Mouse (Mus musculus) kidney, postnatal 0 days (tissue): ENCODE measurements around the gene Tm7sf3. TPM values are rescaled to one million over a fixed set of nuclear protein-coding genes. Genes with fewer than 3 reads are reported as not detected.

Experiments
- ATAC-seq: fragments of 200-750 bp; cut with Nextera tagmentation; replicated peaks from 2 replicates; pipeline ENCODE4 v1.8.0; 2017; ENCODE audit warnings: low read depth, moderate number of reproducible peaks, moderate TSS enrichment, moderate library complexity; ENCODE audit not compliant: low FRiP score
- DNase-seq: peaks from one replicate; pipeline ENCODE4 v3.0.0-alpha.2; 2016; ENCODE audit warnings: low spot score
- H3K27ac ChIP-seq: fragments of 300-500 bp; sonication (generic); 2 replicates; pipeline ENCODE4 v1.5.1; 2014; ENCODE audit warnings: mild to moderate bottlenecking
- H3K27me3 ChIP-seq: fragments of 300-500 bp; sonication (generic); 2 replicates; pipeline ENCODE4 v1.6.1; 2014; ENCODE audit warnings: low read length, mixed read lengths; ENCODE audit not compliant: insufficient read depth
- H3K36me3 ChIP-seq: fragments of 300-500 bp; sonication (generic); 2 replicates; pipeline ENCODE4 v1.6.1; 2014; ENCODE audit warnings: low read length, mixed read lengths; ENCODE audit not compliant: insufficient read depth
- H3K4me1 ChIP-seq: fragments of 300-500 bp; sonication (generic); replicated peaks from 2 replicates; pipeline ENCODE4 v1.6.1; 2014; ENCODE audit warnings: antibody characterized with exemption, low read length, mixed read lengths; ENCODE audit not compliant: insufficient read depth
- H3K4me2 ChIP-seq: fragments of 300-500 bp; sonication (generic); 2 replicates; pipeline ENCODE4 v1.6.1; 2014; ENCODE audit warnings: mild to moderate bottlenecking, low read length, moderate library complexity, mixed read lengths
- H3K4me3 ChIP-seq: fragments of 300-500 bp; sonication (generic); replicated peaks from 2 replicates; pipeline ENCODE4 v1.5.1; 2014; ENCODE audit warnings: low read depth, low read length
- H3K9ac ChIP-seq: fragments of 300-500 bp; sonication (generic); 2 replicates; pipeline ENCODE4 v1.6.1; 2014; ENCODE audit warnings: low read depth, low read length
- H3K9me3 ChIP-seq: fragments of 300-500 bp; sonication (generic); replicated peaks from 2 replicates; pipeline ENCODE4 v1.6.1; 2016; ENCODE audit warnings: low read length, inconsistent platforms, mixed read lengths
- CTCF ChIP-seq: IDR thresholded peaks from 2 replicates; pipeline ENCODE4 v1.5.1; 2016; ENCODE audit warnings: antibody characterized with exemption, low read depth, mild to moderate bottlenecking, moderate library complexity
- WGBS: fragments of 180-500 bp; shearing (Covaris S2); extraction: QIAGEN DNeasy Blood & Tissue Kit; methylation state at CpG from one replicate; pipeline ENCODE4 v1.1.7; 2014; 5-methylcytosine and 5-hydroxymethylcytosine counted together
- polyA plus RNA-seq: library from polyadenylated mRNA; unstranded; fragments of >200 nt; fragmentation: Nextera tagmentation; extraction: Ambion mirVana; gene quantifications from 2 replicates; pipeline ENCODE4 v1.2.1, GENCODE M21; 2015

Gene Tm7sf3
- polyA plus RNA-seq, 1 experiment from 2014 or later, result 37.8 TPM

DNA sequence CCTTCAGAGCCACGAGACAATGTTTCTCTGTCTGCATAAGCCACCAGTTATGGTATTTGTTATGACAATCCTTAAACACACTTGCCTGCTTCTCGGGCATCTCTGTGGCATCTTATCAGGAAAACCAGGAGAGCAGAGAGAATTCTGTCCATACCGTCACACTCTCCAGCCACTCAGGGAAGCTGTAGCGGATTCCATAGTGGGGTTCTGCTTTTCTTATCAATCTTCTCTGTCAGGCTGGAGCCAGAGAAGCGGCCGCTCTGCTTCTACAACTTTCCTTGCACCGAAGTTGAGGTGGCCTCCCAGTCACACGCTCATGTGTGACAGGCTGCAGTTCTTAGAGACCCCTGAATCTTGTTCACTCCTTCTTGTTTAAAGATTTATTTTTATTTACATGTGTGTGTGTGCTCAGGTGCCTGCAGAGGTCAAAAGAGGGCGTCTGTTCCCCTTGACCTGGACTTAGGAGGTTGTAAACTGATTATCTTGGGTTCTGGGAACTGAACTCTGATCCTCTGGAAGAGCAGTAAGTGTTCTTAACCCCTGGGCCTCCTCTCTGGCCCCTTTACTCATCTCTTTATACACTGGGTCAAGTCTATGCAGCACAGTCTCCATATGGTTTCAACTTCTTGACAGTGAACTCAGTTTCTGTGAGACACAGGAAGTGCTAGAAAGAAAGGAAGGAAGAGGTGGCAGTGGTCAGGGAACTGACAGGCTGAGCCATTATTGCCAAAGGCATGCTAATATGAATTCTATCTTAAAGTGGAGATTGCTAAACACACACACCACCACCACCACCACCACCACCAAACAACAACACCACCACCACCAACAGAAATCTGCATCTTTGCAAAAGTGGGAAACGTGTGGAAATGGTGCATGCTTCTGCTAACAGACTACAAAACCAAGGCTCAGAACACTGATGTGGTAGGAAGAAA is 35.8 kb upstream of the Tm7sf3 start:
- no peak for ATAC-seq
- DNase-seq, result no peak
- Histone ChIP-seq H3K4me1 (no peaks in the 10 kb centered on the region), H3K27me3 (no peaks in the 10 kb centered on the region), H3K9me3 (no peaks in the 10 kb centered on the region), H3K4me3 (no peak overlapping the region), H3K36me3 (no peaks in the 10 kb centered on the region), H3K9ac (no peak overlapping the region), H3K4me2 (no peak overlapping the region), H3K27ac (no peak overlapping the region)
- no peak for TF ChIP-seq CTCF
- WGBS, result 75% methylated on average over 10 of the region's 10 CpGs

DNA sequence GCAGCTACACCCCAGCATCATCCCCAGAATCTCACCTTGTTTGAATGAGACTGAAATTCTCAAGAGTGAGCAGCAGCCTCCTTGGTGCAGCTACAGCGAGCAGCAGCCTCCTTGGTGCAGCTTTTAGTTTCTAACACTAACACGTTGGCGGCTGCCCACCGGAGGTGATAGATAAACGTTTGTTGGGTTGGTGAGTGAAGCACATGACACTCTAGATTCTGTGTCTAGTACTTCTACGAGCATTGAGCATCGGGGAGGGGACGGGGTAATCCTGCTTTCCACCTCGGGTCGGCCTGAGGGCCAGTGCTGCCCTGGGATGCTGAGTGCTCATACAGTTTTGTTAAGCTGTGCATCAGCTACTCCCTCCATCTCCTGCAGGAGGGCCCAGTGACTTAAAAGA is 34.3 kb upstream of the Tm7sf3 start:
- TF ChIP-seq CTCF, result no peak
- no peak overlapping the region for H3K4me3 ChIP-seq
- H3K4me1 ChIP-seq, result no peaks in the 10 kb centered on the region
- 70% methylated on average over 10 of the region's 10 CpGs for WGBS
- H3K4me2 ChIP-seq, result no peak overlapping the region
- no peak for ATAC-seq
- no peaks in the 10 kb centered on the region for H3K36me3 ChIP-seq
- H3K27ac ChIP-seq, result no peak overlapping the region
- H3K9me3 ChIP-seq, result no peaks in the 10 kb centered on the region
- no peaks in the 10 kb centered on the region for H3K27me3 ChIP-seq
- H3K9ac ChIP-seq, result no peak overlapping the region
- DNase-seq, result no peak

DNA sequence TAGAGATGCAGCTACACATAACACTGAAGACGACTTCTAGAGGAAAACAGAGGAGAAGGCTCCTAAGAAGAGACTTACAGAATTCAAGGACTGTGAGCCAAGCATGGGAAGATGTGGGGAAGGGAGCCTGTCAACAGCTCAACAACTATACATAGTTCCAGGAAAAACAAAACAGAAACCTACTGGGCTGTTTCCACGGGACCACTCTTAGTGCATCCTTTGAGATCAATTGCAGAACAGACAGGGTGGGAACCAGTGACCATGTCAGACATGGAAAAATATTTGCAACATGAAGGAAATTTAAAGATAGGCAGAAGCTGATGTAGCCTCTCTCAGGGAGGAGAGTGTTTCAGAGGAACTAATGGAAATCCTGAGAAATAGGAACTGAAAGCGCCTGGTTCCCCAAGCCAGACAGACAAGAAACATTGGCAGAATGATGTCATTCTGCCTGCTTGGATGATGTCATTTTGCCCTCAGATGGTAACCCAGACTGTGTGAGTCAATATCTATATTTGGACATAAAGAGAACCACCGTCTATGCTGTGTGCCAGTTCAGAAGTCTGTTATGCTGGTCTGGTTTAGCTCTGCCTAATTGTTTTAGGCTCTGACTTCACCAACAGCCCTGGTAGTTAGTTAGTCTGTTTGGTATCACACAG is 32.4 kb upstream of the Tm7sf3 start:
- ATAC-seq (no peak), DNase-seq (no peak)
- H3K9ac ChIP-seq, result no peak overlapping the region
- TF ChIP-seq CTCF, result no peak
- WGBS, result 64% methylated on average over 4 of the region's 4 CpGs
- H3K27me3 ChIP-seq, result no peaks in the 10 kb centered on the region
- no peak overlapping the region for H3K27ac ChIP-seq
- no peak overlapping the region for H3K4me3 ChIP-seq
- no peak overlapping the region for H3K4me2 ChIP-seq
- H3K9me3 ChIP-seq, result no peaks in the 10 kb centered on the region
- no peaks in the 10 kb centered on the region for H3K4me1 ChIP-seq
- no peaks in the 10 kb centered on the region for H3K36me3 ChIP-seq

DNA sequence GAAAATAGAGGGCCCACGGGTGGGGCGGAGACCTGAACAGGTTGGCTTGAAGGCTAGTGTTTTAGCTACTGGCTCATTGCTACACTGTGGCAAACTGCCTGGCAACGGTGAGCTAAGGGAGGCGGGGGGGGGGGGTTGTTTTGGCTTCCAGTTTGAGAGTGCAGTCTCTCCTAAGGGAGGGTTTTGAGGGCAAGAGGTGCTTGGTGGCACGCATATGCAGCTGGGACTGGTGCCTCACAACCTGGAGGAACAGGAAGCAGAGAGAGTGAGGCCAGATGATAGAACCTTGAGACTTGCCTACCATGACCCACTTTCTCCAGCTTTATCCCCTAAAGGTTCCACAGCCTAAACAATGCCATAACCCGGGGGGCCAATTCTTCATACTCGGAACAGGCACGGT is 31.8 kb upstream of the Tm7sf3 start:
- no peak for TF ChIP-seq CTCF
- 87% methylated on average over 8 of the region's 8 CpGs for whole genome bisulfite sequencing
- DNase-seq (no peak), ATAC-seq (no peak)
- Histone ChIP-seq H3K36me3 (no peaks in the 10 kb centered on the region), H3K27ac (no peak overlapping the region), H3K27me3 (no peaks in the 10 kb centered on the region), H3K4me2 (no peak overlapping the region), H3K4me3 (no peak overlapping the region), H3K9ac (no peak overlapping the region), H3K9me3 (no peaks in the 10 kb centered on the region), H3K4me1 (no peaks in the 10 kb centered on the region)

DNA sequence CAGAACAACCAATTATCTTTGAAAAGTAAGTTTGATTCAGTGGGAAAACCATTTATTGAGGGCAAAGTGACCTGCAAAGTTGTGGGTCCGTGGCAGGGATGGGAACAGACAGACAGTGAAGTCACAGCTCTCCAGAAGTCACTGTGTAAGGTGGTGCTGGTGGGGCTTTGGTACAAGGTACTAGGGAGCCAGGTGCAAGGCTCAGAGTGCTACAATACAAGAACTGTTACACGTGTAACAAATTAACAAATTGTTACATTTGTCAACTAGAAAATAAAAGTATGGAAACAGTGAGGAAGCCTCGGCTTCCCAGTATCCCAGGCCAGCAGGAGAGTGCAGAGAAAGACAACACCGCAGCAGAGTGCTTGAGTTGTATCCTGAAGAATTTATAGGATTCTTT is 31.1 kb upstream of the Tm7sf3 start:
- Histone ChIP-seq H3K27ac (no peak overlapping the region), H3K9me3 (no peaks in the 10 kb centered on the region), H3K36me3 (no peaks in the 10 kb centered on the region), H3K4me1 (no peaks in the 10 kb centered on the region), H3K27me3 (no peaks in the 10 kb centered on the region), H3K4me2 (no peak overlapping the region), H3K9ac (no peak overlapping the region), H3K4me3 (no peak overlapping the region)
- TF ChIP-seq CTCF, result no peak
- DNase-seq (no peak), ATAC-seq (no peak)
- 78% methylated on average over 4 of the region's 4 CpGs for WGBS

DNA sequence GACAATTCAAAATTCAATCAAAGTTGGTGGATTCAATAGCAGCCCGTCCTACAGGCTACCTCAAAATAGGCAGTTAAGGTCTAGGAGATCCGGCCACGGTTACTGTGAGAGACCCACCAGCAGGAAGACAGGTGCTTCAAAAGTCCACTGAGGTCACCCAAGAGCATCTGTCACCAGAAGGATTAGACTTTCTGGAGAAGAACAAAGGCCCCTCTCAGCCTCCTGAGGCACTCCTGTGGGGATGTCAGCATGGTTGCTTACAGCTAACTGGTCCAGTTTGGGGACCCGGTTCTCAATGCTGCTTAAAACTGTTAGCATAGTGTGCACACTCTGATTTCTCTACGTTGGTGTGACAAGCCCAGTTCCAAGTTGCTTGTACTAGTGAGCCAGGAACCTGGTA is 29.5 kb upstream of the Tm7sf3 start:
- Histone ChIP-seq H3K4me3 (no peak overlapping the region), H3K27ac (no peak overlapping the region), H3K27me3 (no peaks in the 10 kb centered on the region), H3K9me3 (no peaks in the 10 kb centered on the region), H3K36me3 (no peaks in the 10 kb centered on the region), H3K9ac (no peak overlapping the region), H3K4me2 (no peak overlapping the region), H3K4me1 (no peaks in the 10 kb centered on the region)
- WGBS, result 80% methylated on average over 5 of the region's 5 CpGs
- no peak for TF ChIP-seq CTCF
- ATAC-seq, result no peak
- DNase-seq, result no peak
